Mouse (Mus musculus) midbrain, embryonic 14.5 days (tissue): Measurements from ENCODE around the gene Brk1. TPM values are rescaled to one million over a fixed set of nuclear protein-coding genes. Genes with fewer than 3 reads are reported as not detected.

Source experiments
- ATAC-seq: fragments of 200-750 bp; cut with Nextera tagmentation; 2 replicates; pipeline ENCODE4 v1.8.0; 2017; ENCODE audit warnings: moderate number of reproducible peaks, moderate library complexity; ENCODE audit not compliant: low FRiP score, low TSS enrichment
- DNase-seq: peaks from one replicate; pipeline ENCODE4 v3.0.0-alpha.2; 2015
- H3K27ac ChIP-seq: fragments of 300-500 bp; sonication (generic); replicated peaks from 2 replicates; pipeline ENCODE4 v1.5.1; 2014; ENCODE audit warnings: mild to moderate bottlenecking, low read depth, low read length, moderate library complexity
- H3K27me3 ChIP-seq: fragments of 300-500 bp; sonication (generic); 2 replicates; pipeline ENCODE4 v1.6.1; 2014; ENCODE audit warnings: low read length, control low read depth, mixed read lengths; ENCODE audit not compliant: control insufficient read depth, insufficient read depth
- H3K36me3 ChIP-seq: fragments of 300-500 bp; sonication (generic); 2 replicates; pipeline ENCODE4 v1.6.1; 2014; ENCODE audit warnings: low read length, control low read depth; ENCODE audit not compliant: control insufficient read depth, insufficient read depth
- H3K4me1 ChIP-seq: fragments of 300-500 bp; sonication (generic); 2 replicates; pipeline ENCODE4 v1.6.1; 2014; ENCODE audit warnings: mild to moderate bottlenecking, antibody characterized with exemption, low read length, control low read depth; ENCODE audit not compliant: control insufficient read depth, insufficient read depth
- H3K4me2 ChIP-seq: fragments of 300-500 bp; sonication (generic); 2 replicates; pipeline ENCODE4 v1.6.1; 2014; ENCODE audit warnings: mild to moderate bottlenecking, low read length, moderate library complexity
- H3K4me3 ChIP-seq: fragments of 300-500 bp; sonication (generic); replicated peaks from 2 replicates; pipeline ENCODE4 v1.5.1; 2014; ENCODE audit warnings: low read depth, low read length
- H3K9ac ChIP-seq: fragments of 300-500 bp; sonication (generic); replicated peaks from 2 replicates; pipeline ENCODE4 v1.6.1; 2014; ENCODE audit warnings: mild to moderate bottlenecking, low read length, moderate library complexity
- H3K9me3 ChIP-seq: fragments of 300-500 bp; sonication (generic); 2 replicates; pipeline ENCODE4 v1.6.1; 2016; ENCODE audit warnings: low read length, control low read depth, mixed read lengths; ENCODE audit not compliant: control insufficient read depth
- WGBS: fragments of 180-500 bp; shearing (Covaris S2); extraction: QIAGEN DNeasy Blood & Tissue Kit; methylation state at CpG from one replicate; pipeline ENCODE4 v1.1.7; 2014; 5-methylcytosine and 5-hydroxymethylcytosine counted together
- polyA plus RNA-seq: library from polyadenylated mRNA; unstranded; fragments of >200 nt; fragmentation: Nextera tagmentation; extraction: Ambion mirVana; gene quantifications from 2 replicates; pipeline ENCODE4 v1.2.1, GENCODE M21; 2014

Brk1 gene
- polyA plus RNA-seq, 1 experiment from 2014 or later, result 258 TPM

GRCm38 (mm10) chr6:113638302-113639040, 33.9 kb downstream of the Brk1 start, which contains the start of gene Irak2:
TSS of gene Irak2 (plus strand) at chr6:113638467.
- no peak within 1 kb of the TSS for H3K27ac ChIP-seq
- 8% methylated on average over 37 of the region's 37 CpGs for WGBS
- peak; percentile 85 for ATAC-seq

GRCm38 (mm10) chr6:113639201-113639600, 34.6 kb downstream of the Brk1 start:
- no peak for ATAC-seq
- no peaks in the 10 kb centered on the region; the same call in 1 of the 2 replicates for H3K36me3 ChIP-seq
- H3K27me3 ChIP-seq, result no peaks in the 10 kb centered on the region
- no peak overlapping the region for H3K9ac ChIP-seq
- H3K27ac ChIP-seq, result no peak overlapping the region
- no peak overlapping the region for H3K4me2 ChIP-seq
- H3K4me3 ChIP-seq, result no peak overlapping the region
- no peaks in the 10 kb centered on the region for H3K4me1 ChIP-seq
- H3K9me3 ChIP-seq, result no peaks in the 10 kb centered on the region
- DNase-seq, result no peak
- WGBS, result 85% methylated on average over 4 of the region's 4 CpGs

More at GRCm38 (mm10) chr6:113638302-113639040, 33.9 kb downstream of the Brk1 start, which contains the start of gene Irak2:
- Histone ChIP-seq H3K36me3 (peaks cover 2% of the 10 kb centered on the region), H3K9me3 (no peaks in the 10 kb centered on the region), H3K27me3 (no peaks in the 10 kb centered on the region), H3K9ac (peak within 1 kb of the TSS; percentile 35; the same call in 1 of the 2 replicates), H3K4me1 (no peaks in the 10 kb centered on the region), H3K4me3 (peak within 1 kb of the TSS; percentile 40), H3K4me2 (peak within 1 kb of the TSS; percentile 68)
- DNase-seq, result peak; percentile 92

GRCm38 (mm10) chr6:113642605-113643004, 38.0 kb downstream of the Brk1 start:
- H3K27ac ChIP-seq, result no peak overlapping the region
- H3K9ac ChIP-seq, result no peak overlapping the region
- H3K4me3 ChIP-seq, result no peak overlapping the region
- no peak for DNase-seq
- WGBS, result 88% methylated on average over 8 of the region's 8 CpGs
- H3K4me2 ChIP-seq, result no peak overlapping the region
- no peaks in the 10 kb centered on the region for H3K27me3 ChIP-seq
- no peaks in the 10 kb centered on the region for H3K4me1 ChIP-seq
- no peaks in the 10 kb centered on the region for H3K36me3 ChIP-seq
- H3K9me3 ChIP-seq, result no peaks in the 10 kb centered on the region
- no peak for ATAC-seq

GRCm38 (mm10) chr6:113643021-113643420, 38.4 kb downstream of the Brk1 start:
- H3K9ac ChIP-seq, result no peak overlapping the region

GRCm38 (mm10) chr6:113643967-113644366, 39.4 kb downstream of the Brk1 start:
- Histone ChIP-seq H3K4me3 (no peak overlapping the region), H3K27me3 (no peaks in the 10 kb centered on the region), H3K27ac (no peak overlapping the region), H3K4me1 (no peaks in the 10 kb centered on the region), H3K9ac (no peak overlapping the region), H3K4me2 (no peak overlapping the region), H3K9me3 (no peaks in the 10 kb centered on the region), H3K36me3 (no peaks in the 10 kb centered on the region)
- no peak for DNase-seq
- no peak for ATAC-seq
- WGBS, result 95% methylated on average over 2 of the region's 2 CpGs

More at GRCm38 (mm10) chr6:113643021-113643420, 38.4 kb downstream of the Brk1 start:
- H3K4me2 ChIP-seq, result no peak overlapping the region
- ATAC-seq (no peak), DNase-seq (no peak)
- H3K4me1 ChIP-seq, result no peaks in the 10 kb centered on the region
- H3K9me3 ChIP-seq, result no peaks in the 10 kb centered on the region
- no peak overlapping the region for H3K27ac ChIP-seq
- 82% methylated on average over 4 of the region's 4 CpGs for WGBS
- no peak overlapping the region for H3K4me3 ChIP-seq
- no peaks in the 10 kb centered on the region for H3K36me3 ChIP-seq
- no peaks in the 10 kb centered on the region for H3K27me3 ChIP-seq

GRCm38 (mm10) chr6:113644808-113645207, 40.2 kb downstream of the Brk1 start:
- Histone ChIP-seq H3K9ac (no peak overlapping the region), H3K27me3 (no peaks in the 10 kb centered on the region), H3K9me3 (no peaks in the 10 kb centered on the region), H3K4me2 (no peak overlapping the region), H3K36me3 (no peaks in the 10 kb centered on the region), H3K4me3 (no peak overlapping the region), H3K4me1 (no peaks in the 10 kb centered on the region), H3K27ac (no peak overlapping the region)
- DNase-seq (no peak), ATAC-seq (no peak)
- WGBS, result 89% methylated on average over 8 of the region's 8 CpGs

GRCm38 (mm10) chr6:113649346-113650196, 45.0 kb downstream of the Brk1 start:
- H3K4me1 ChIP-seq, result no peaks in the 10 kb centered on the region
- H3K27ac ChIP-seq, result no peak overlapping the region
- no peaks in the 10 kb centered on the region for H3K9me3 ChIP-seq
- H3K36me3 ChIP-seq, result no peaks in the 10 kb centered on the region
- no peak overlapping the region for H3K9ac ChIP-seq
- H3K27me3 ChIP-seq, result no peaks in the 10 kb centered on the region
- no peak overlapping the region for H3K4me3 ChIP-seq
- ATAC-seq, result no peak
- no peak overlapping the region for H3K4me2 ChIP-seq
- no peak for DNase-seq
- WGBS, result 83% methylated on average over 7 of the region's 7 CpGs

GRCm38 (mm10) chr6:113650197-113650640, 45.6 kb downstream of the Brk1 start:
- WGBS, result 82% methylated on average over 4 of the region's 4 CpGs
- no peak overlapping the region for H3K4me2 ChIP-seq
- H3K4me3 ChIP-seq, result no peak overlapping the region
- H3K9ac ChIP-seq, result no peak overlapping the region
- H3K36me3 ChIP-seq, result no peaks in the 10 kb centered on the region
- DNase-seq (no peak), ATAC-seq (no peak)
- no peak overlapping the region for H3K27ac ChIP-seq
- H3K4me1 ChIP-seq, result no peaks in the 10 kb centered on the region
- H3K9me3 ChIP-seq, result no peaks in the 10 kb centered on the region
- no peaks in the 10 kb centered on the region for H3K27me3 ChIP-seq
